Mouse (Mus musculus) E14TG2a.4 (cell line): ENCODE measurements at regions not wholly inside any gene's neighbourhood (a gene's known extent, or its start where the extent isn't known, plus 50 kb on each side); places are given as distances from the start of the nearest gene placed in this dataset.

ENCODE experiments used
- CTCF ChIP-seq: conservative IDR thresholded peaks from 2 replicates; pipeline ENCODE4 v1.5.1; 2014; ENCODE audit warnings: low read length
- NANOG ChIP-seq: IDR thresholded peaks from 2 replicates; pipeline ENCODE4 v1.6.1; 2014; ENCODE audit warnings: borderline replicate concordance, low read length, mixed read lengths

DNA sequence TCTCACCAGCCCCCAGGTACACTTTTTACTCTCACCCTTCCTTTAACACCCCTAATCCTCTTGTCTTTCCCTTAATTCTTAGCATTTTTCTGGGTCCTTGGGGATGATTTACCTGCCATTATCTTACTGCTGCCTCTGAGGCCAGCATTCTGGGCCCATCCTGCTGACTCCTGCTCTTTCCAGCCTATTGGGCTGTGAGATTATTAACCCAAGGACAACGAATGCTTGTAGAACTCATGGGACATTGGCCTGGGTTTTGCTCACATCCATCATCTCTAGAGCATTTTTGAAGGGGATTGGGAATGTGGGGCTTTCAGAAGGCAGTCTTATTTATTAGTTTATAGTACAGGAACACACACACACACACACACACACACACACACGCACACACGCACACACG, 134.5 kb upstream of the Max start:
- TF ChIP-seq CTCF (no peak), NANOG (no peak)
